12 mouse cellular contexts compared by ENCODE assay signal in genomic region chr14:26988694-26989093, GRCm38 (mm10). TPM values are rescaled to one million over a fixed set of nuclear protein-coding genes. Genes with fewer than 3 reads are reported as not detected.
DNase-seq lines count a peak whose midpoint lies in the region; ATAC-seq and TF ChIP-seq lines count a peak whose summit lies in the region.
"Had no signal": no experiment of that assay in that cellular context is flagged by ENCODE, and none has a peak within 500 bp of the region (broad histone marks: within the 10 kb centered on the region; RNA-seq: fewer than 3 reads in every experiment).

No protein-coding gene starts in this region.

- no peaks in the 10 kb centered on the region for H3K4me1 ChIP-seq in liver, embryonic 11.5 days (replicated peaks; ENCODE audit: control insufficient read depth, insufficient read depth, low read length)
- H3K4me1 ChIP-seq in G1E (ENCODE audit: insufficient read depth, low read depth, low read length) = no peaks in the 10 kb centered on the region

- 56% methylated on average over 2 of the region's 2 CpGs for WGBS in liver, embryonic 11.5 days

- no peaks in the 10 kb centered on the region for H3K36me3 ChIP-seq in liver, embryonic 11.5 days (ENCODE audit: control insufficient read depth, insufficient read depth, low read length)
- no peaks in the 10 kb centered on the region for H3K36me3 ChIP-seq in G1E (replicated peaks)
- H3K36me3 ChIP-seq: limb, embryonic 12.5 days had no signal

- no peak overlapping the region for H3K4me3 ChIP-seq in liver, embryonic 11.5 days (ENCODE audit: low read depth, low read length)
- no peak overlapping the region for H3K4me3 ChIP-seq in G1E (ENCODE audit: low read depth, low read length)
- H3K4me3 ChIP-seq: limb, embryonic 12.5 days had no signal

- H3K9ac ChIP-seq in liver, embryonic 11.5 days (ENCODE audit: low read depth, low read length) = no peak overlapping the region
- H3K9ac ChIP-seq: limb, embryonic 12.5 days had no signal

- H3K9me3 ChIP-seq in liver, embryonic 11.5 days (ENCODE audit: control insufficient read depth, low read length) = no peaks in the 10 kb centered on the region
- H3K9me3 ChIP-seq in G1E (replicated peaks) = no peaks in the 10 kb centered on the region
- H3K9me3 ChIP-seq: limb, embryonic 12.5 days had no signal

- H3K27me3 ChIP-seq in liver, embryonic 11.5 days (replicated peaks; ENCODE audit: control insufficient read depth, insufficient read depth, low read length) = no peaks in the 10 kb centered on the region
- H3K27me3 ChIP-seq in G1E (ENCODE audit: insufficient read depth, low read length) = no peaks in the 10 kb centered on the region; the same call in 1 of the 2 replicates
- H3K27me3 ChIP-seq: limb, embryonic 12.5 days had no signal

- H3K4me2 ChIP-seq in liver, embryonic 11.5 days = no peak overlapping the region
- H3K4me2 ChIP-seq: limb, embryonic 12.5 days had no signal

- 0 out of 2 replicates have a peak, but pooled peaks have one; percentile 16 for TF ChIP-seq CTCF in G1E (IDR thresholded peaks at IDR 0.05; ENCODE audit: low read depth, low read length)

- no peak overlapping the region for H3K27ac ChIP-seq in liver, embryonic 11.5 days (ENCODE audit: low read depth, low read length)
- H3K27ac ChIP-seq: limb, embryonic 12.5 days had no signal

- DNase-seq in adrenal gland, postnatal 36 days = peak; percentile 17 to 23
- DNase-seq in adrenal gland, adult 8-10 months = no peak
- DNase-seq in liver (peak; percentile 20), G1E (ENCODE audit: low spot score) (no peak)
- no peak for DNase-seq in liver, embryonic 11.5 days (ENCODE audit: low spot score)
- DNase-seq in naive thymus-derived CD4-positive, alpha-beta T cell, adult 2 months (ENCODE audit: low read depth) = peak; percentile 56
- DNase-seq in kidney, adult 11 months = no peak

- no peak for ATAC-seq in liver, embryonic 11.5 days (replicated peaks; ENCODE audit: low FRiP score)
- no peak for ATAC-seq in G1E (ENCODE audit: extremely low read depth, insufficient number of reproducible peaks, low FRiP score, poor library complexity, severe bottlenecking)
- no peak for ATAC-seq in granulocyte monocyte progenitor cell, adult 5-6 weeks (replicated peaks; ENCODE audit: poor library complexity, severe bottlenecking)

RNA-seq across cellular contexts. Expression of gene Hesx1, which starts 5.5 kb away (rescaled TPM):
- total RNA-seq in adrenal gland, postnatal 36 days (2021) = not detected
- under 1 TPM in 2 of 4 experiments, not detected in 2; 0.35 to 0.49 TPM for total RNA-seq in adrenal gland, adult 8-10 months (2022)
- 18.0 and 22.0 TPM in 2 replicates for polyA plus RNA-seq in liver, embryonic 11.5 days (2014; fragmentation: Nextera tagmentation; extraction: Ambion mirVana)
- not detected in 2 replicates for total RNA-seq in G1E (2014; fragmentation: Nextera tagmentation)
- total RNA-seq in G1E (2017) = 0.41 TPM in 1 of 2 replicates, not detected in the other
- not detected in 2 replicates for polyA plus RNA-seq in G1E (2012)
- 2.3 TPM in 1 of 2 replicates, not detected in the other for total RNA-seq in granulocyte monocyte progenitor cell, adult 5-6 weeks (2014; fragmentation: Nextera tagmentation)
- 1.9 and 2.4 TPM in 2 replicates for total RNA-seq in granulocyte monocyte progenitor cell, adult 5-6 weeks (2017)
- total RNA-seq: neutrophil, adult 5-6 weeks had no signal
- polyA plus RNA-seq: C2C12; frontal cortex, adult 2 months; limb, embryonic 12.5 days had no signal

RNA-seq across cellular contexts. Expression of gene Appl1, which starts 17.7 kb away (rescaled TPM):
- 10 to 100 TPM; 39.3 to 44.3 TPM for total RNA-seq in adrenal gland, postnatal 36 days (2021)
- total RNA-seq in adrenal gland, adult 8-10 months (2022) = 10 to 100 TPM; 28.7 to 94.6 (median 58.6) TPM
- 13.3 and 14.2 TPM in 2 replicates for polyA plus RNA-seq in liver, embryonic 11.5 days (2014; fragmentation: Nextera tagmentation; extraction: Ambion mirVana)
- total RNA-seq in G1E (2014; fragmentation: Nextera tagmentation) (21.4 and 32.8 TPM in 2 replicates), G1E (2017) (8.0 and 10.0 TPM in 2 replicates)
- polyA plus RNA-seq in G1E (2012) = 1.1 and 1.9 TPM in 2 replicates
- total RNA-seq in granulocyte monocyte progenitor cell, adult 5-6 weeks (2014; fragmentation: Nextera tagmentation) = 26.0 and 30.7 TPM in 2 replicates
- total RNA-seq in granulocyte monocyte progenitor cell, adult 5-6 weeks (2017) = 24.1 and 37.1 TPM in 2 replicates

RNA-seq across cellular contexts. Expression of gene Il17rd, which starts 50.0 kb away (rescaled TPM):
- total RNA-seq in adrenal gland, postnatal 36 days (2021) = 1 to 10 TPM; 2.9 to 3.4 TPM
- 1 to 10 TPM; 3.6 to 6.4 (median 5.1) TPM for total RNA-seq in adrenal gland, adult 8-10 months (2022)
- polyA plus RNA-seq in liver, embryonic 11.5 days (2014; fragmentation: Nextera tagmentation; extraction: Ambion mirVana) = 0.69 and 0.80 TPM in 2 replicates
- not detected in 2 replicates for total RNA-seq in G1E (2014; fragmentation: Nextera tagmentation)
- total RNA-seq in G1E (2017) = 0.06 and 0.11 TPM in 2 replicates
- not detected in 2 replicates for polyA plus RNA-seq in G1E (2012)
- total RNA-seq in granulocyte monocyte progenitor cell, adult 5-6 weeks (2014; fragmentation: Nextera tagmentation) = not detected in 2 replicates
- not detected in 2 replicates for total RNA-seq in granulocyte monocyte progenitor cell, adult 5-6 weeks (2017)

Comparison
In these comparisons a context has a peak if more than half of its experiments do, and no peak if none do; other contexts are left out.
1. DNase-seq: peak in adrenal gland, postnatal 36 days (2 of 2), liver (single experiment) and naive thymus-derived CD4-positive, alpha-beta T cell, adult 2 months (single experiment); none in adrenal gland, adult 8-10 months (single experiment), liver, embryonic 11.5 days (single experiment), G1E (single experiment) and kidney, adult 11 months (single experiment).